Mouse (Mus musculus) E14TG2a.4 (cell line): ENCODE results near the gene Nudt19.
A peak's percentile ranks its signal among the peaks of the same experiment; 100 is the strongest.
"Not testable (repeated sequence)": the region's sequence is repeated elsewhere in the genome, so short reads cannot be mapped to it uniquely, and the experiment has no call there.

Experiments
- H3K27me3 ChIP-seq: 2 replicates; pipeline ENCODE4 v1.6.1; 2014; ENCODE audit warnings: low read length, control low read depth; ENCODE audit not compliant: insufficient read depth
- H3K36me3 ChIP-seq: 2 replicates; pipeline ENCODE4 v1.6.1; 2014; ENCODE audit warnings: low read length, control low read depth; ENCODE audit not compliant: insufficient read depth
- H3K4me1 ChIP-seq: replicated peaks from 2 replicates; pipeline ENCODE4 v1.6.1; 2014; ENCODE audit warnings: low read depth, low read length, control low read depth
- H3K4me3 ChIP-seq: replicated peaks from 2 replicates; pipeline ENCODE4 v1.5.1; 2014; ENCODE audit warnings: mild to moderate bottlenecking, low read length
- H3K9me3 ChIP-seq: 2 replicates; pipeline ENCODE4 v1.6.1; 2014; ENCODE audit warnings: low read length, control low read depth
- CTCF ChIP-seq: conservative IDR thresholded peaks from 2 replicates; pipeline ENCODE4 v1.5.1; 2014; ENCODE audit warnings: low read length
- NANOG ChIP-seq: IDR thresholded peaks from 2 replicates; pipeline ENCODE4 v1.6.1; 2014; ENCODE audit warnings: borderline replicate concordance, low read length, mixed read lengths
- POU5F1 ChIP-seq: IDR thresholded peaks from 2 replicates; pipeline ENCODE4 v1.6.1; 2014; ENCODE audit warnings: low read length, borderline replicate concordance

The Nudt19 gene

GRCm38 (mm10) chr7:35583476-35584025, 27.4 kb upstream of the Nudt19 start:
- H3K27me3 ChIP-seq, result peaks cover 31% of the 10 kb centered on the region
- no peaks in the 10 kb centered on the region for H3K9me3 ChIP-seq
- peak overlapping the region; percentile 97 for H3K4me3 ChIP-seq
- peaks cover 43% of the 10 kb centered on the region for H3K4me1 ChIP-seq
- peaks cover 4% of the 10 kb centered on the region; the same call in 1 of the 2 replicates for H3K36me3 ChIP-seq
- no peak for TF ChIP-seq POU5F1
- no peak for TF ChIP-seq CTCF
- TF ChIP-seq NANOG, result no peak

DNA sequence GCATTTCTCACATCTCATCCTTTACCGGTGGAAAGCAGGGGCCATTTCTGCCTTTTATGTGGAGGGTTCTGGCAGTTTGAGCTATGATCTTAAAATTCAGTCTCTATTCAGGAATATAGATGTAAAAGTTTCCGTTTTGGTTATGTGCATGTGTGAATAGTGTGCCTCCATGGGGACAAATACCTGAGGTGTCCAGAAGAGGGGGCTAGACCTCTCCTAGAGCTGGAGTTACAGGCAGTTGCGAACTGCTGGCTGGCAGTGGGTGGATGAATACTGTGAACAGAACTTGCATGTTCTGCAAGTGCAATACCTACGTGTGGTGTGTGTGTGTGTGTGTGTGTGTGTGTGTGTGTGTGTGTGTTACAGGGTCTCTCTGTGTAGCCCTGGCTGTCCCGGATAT, 26.6 kb upstream of the Nudt19 start:
- Histone ChIP-seq H3K4me1 (peaks cover 35% of the 10 kb centered on the region), H3K36me3 (no peaks in the 10 kb centered on the region), H3K27me3 (peaks cover 31% of the 10 kb centered on the region), H3K4me3 (no peak overlapping the region), H3K9me3 (no peaks in the 10 kb centered on the region)
- TF ChIP-seq NANOG, result no peak
- TF ChIP-seq CTCF, result peak; percentile 95

GRCm38 (mm10) chr7:35579849-35580248, 23.7 kb upstream of the Nudt19 start:
- H3K27me3 ChIP-seq, result peaks cover 44% of the 10 kb centered on the region
- peak; percentile 98 for TF ChIP-seq CTCF
- no peak for TF ChIP-seq NANOG
- H3K4me1 ChIP-seq, result peaks cover 20% of the 10 kb centered on the region
- H3K4me3 ChIP-seq, result no peak overlapping the region
- H3K36me3 ChIP-seq, result no peaks in the 10 kb centered on the region
- no peaks in the 10 kb centered on the region for H3K9me3 ChIP-seq

- not testable (repeated sequence) for H3K36me3 ChIP-seq, H3K4me3 ChIP-seq, H3K4me1 ChIP-seq
- H3K27me3 ChIP-seq, result peaks cover 17% of the 10 kb centered on the region
- H3K9me3 ChIP-seq, result peaks cover 13% of the 10 kb centered on the region
Measured at GRCm38 (mm10) chr7:35570883-35571282, 14.8 kb upstream of the Nudt19 start.

DNA sequence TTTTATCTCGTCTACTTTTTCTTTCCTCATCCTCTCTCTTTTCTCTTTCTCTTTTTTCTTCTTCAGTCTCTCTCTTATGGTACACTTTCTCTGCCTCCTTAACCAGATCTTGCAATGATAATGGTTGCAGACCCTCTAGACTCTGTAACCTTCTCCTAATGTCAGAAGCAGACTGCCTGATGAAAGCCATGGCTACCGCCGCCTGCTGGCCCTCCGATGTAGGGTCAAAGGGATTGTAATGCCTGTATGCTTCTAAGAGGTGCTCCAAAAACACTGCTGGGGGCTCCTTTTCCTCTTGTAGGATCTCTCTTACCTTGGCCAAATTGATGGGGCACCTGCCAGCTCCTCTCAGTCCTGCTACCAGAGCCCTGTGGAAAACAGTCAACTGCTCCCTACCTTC, 13.6 kb upstream of the Nudt19 start:
- not testable (repeated sequence) for H3K4me3 ChIP-seq, H3K27me3 ChIP-seq
- peaks cover 13% of the 10 kb centered on the region for H3K9me3 ChIP-seq

DNA sequence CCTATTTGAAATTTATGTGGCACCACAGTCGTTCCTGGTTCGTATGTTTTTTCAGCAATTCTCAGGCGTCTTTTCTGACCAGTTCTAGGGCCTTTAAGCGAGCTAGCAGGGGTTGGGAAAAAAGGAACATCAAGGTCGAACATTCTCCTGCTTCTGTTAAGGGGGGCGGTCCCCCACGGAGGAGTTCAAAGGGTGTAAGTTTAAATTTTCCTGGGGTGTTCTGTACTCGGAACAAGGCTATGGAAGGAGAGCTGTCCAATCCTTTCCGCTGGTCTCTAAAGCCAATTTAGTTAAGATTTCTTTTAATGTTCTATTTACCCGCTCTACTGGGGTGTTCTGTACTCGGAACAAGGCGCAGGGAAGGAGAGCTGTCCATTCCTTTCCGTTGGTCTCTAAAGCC, 9.9 kb upstream of the Nudt19 start:
- Histone ChIP-seq H3K4me1 (peaks cover 22% of the 10 kb centered on the region), H3K27me3 (peaks cover 11% of the 10 kb centered on the region), H3K9me3 (peaks cover 13% of the 10 kb centered on the region)
- H3K4me3 ChIP-seq, H3K36me3 ChIP-seq: not testable (repeated sequence)

More for the DNA sequence above, 13.6 kb upstream of the Nudt19 start:
- not testable (repeated sequence) for H3K4me1 ChIP-seq, H3K36me3 ChIP-seq

DNA sequence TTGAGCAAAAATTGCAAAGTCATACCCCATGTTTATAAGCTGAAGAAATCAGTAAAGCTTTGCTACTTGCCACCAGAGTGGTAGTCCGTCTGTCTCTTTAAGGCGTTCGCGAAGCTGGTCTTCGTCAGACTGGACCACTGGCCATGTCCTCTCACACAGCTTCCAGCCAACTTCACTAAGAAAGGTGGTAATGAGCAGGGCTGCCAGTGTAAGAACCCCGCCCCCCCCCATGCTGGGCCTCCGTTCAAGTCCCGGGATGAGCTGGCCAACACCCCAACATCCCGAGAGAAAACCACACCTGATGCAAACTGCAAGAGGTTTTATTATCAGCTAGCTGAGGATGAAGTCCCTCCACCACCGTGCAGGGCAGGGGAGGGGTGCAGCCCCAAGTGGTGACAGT, 8.8 kb upstream of the Nudt19 start:
- H3K4me1 ChIP-seq, result peaks cover 22% of the 10 kb centered on the region
- not testable (repeated sequence) for H3K9me3 ChIP-seq, H3K4me3 ChIP-seq, H3K36me3 ChIP-seq
- peaks cover 11% of the 10 kb centered on the region for H3K27me3 ChIP-seq

- peaks cover 11% of the 10 kb centered on the region for H3K27me3 ChIP-seq
- H3K36me3 ChIP-seq, result no peaks in the 10 kb centered on the region
- TF ChIP-seq POU5F1 (no peak), CTCF (no peak), NANOG (no peak)
- H3K4me3 ChIP-seq, result no peak overlapping the region
- H3K9me3 ChIP-seq, result peaks cover under 1% of the 10 kb centered on the region; the same call in 1 of the 2 replicates
- H3K4me1 ChIP-seq, result peaks cover 22% of the 10 kb centered on the region
Measured at GRCm38 (mm10) chr7:35564067-35564865, 8.2 kb upstream of the Nudt19 start.

- TF ChIP-seq CTCF (no peak), NANOG (no peak), POU5F1 (no peak)
- Histone ChIP-seq H3K27me3 (peaks cover 11% of the 10 kb centered on the region), H3K9me3 (no peaks in the 10 kb centered on the region), H3K4me1 (peaks cover 27% of the 10 kb centered on the region), H3K4me3 (peak overlapping the region; percentile 41), H3K36me3 (no peaks in the 10 kb centered on the region)
Measured at GRCm38 (mm10) chr7:35563071-35563470, 7.0 kb upstream of the Nudt19 start.
